Mouse (Mus musculus) heart, adult 10 weeks (tissue): ENCODE results near the gene Catsperb. TPM values are rescaled to one million over a fixed set of nuclear protein-coding genes. Genes with fewer than 3 reads are reported as not detected.

Experiments
- polyA plus RNA-seq: library from polyadenylated mRNA; stranded (reverse); fragments of 350-450 nt; fragmentation: Illumina TruSeq; extraction: RNeasy Lipid Tissue Mini Kit (QIAGEN cat#74804); gene quantifications from one replicate; pipeline ENCODE4 v1.2.3, GENCODE M21; 2014; ENCODE audit warnings: low read depth, low replicate concordance

Gene Catsperb
- not detected for polyA plus RNA-seq

GRCm38 (mm10) chr12:101404353-101404752 lies at the start of gene Catsperb:
Gene Catsperb, plus strand, starts transcription at chr12:101404653.

